Mouse (Mus musculus): ENCODE data around the gene Eif1ax. TPM values are rescaled to one million over a fixed set of nuclear protein-coding genes. Genes with fewer than 3 reads are reported as not detected.

Eif1ax gene
- 236 and 246 TPM in 2 replicates for total RNA-seq (2012; rRNA removed)
- 151 and 158 TPM in 2 replicates for total RNA-seq (2014; rRNA removed)
- polyA plus RNA-seq (2012; ENCODE audit: insufficient read length, low read depth): 133 and 140 TPM in 2 replicates

GRCm38 (mm10) chrX:159371831-159372752, at the start of gene Eif1ax:
Gene Eif1ax (plus strand): TSS chrX:159372178.
- H3K9me3 ChIP-seq (replicated peaks; ENCODE audit: low read length): no peaks in the 10 kb centered on the region
- no peaks in the 10 kb centered on the region for H3K27me3 ChIP-seq (replicated peaks)
- DNase-seq (ENCODE audit: extremely low read depth): peak; percentile 84
- TF ChIP-seq MAX (IDR thresholded peaks at IDR 0.05; ENCODE audit: low read length) (peak; percentile 12; the same call in 1 of the 2 replicates), NRF1 (IDR thresholded peaks at IDR 0.05; ENCODE audit: low read depth, low read length) (peak; percentile 58; the same call in 1 of the 2 replicates), CHD2 (IDR thresholded peaks at IDR 0.05; ENCODE audit: low read length) (no peak), POLR2A (IDR thresholded peaks at IDR 0.05; ENCODE audit: low read depth, low read length) (peak; percentile 78), HCFC1 (IDR thresholded peaks at IDR 0.05; ENCODE audit: low read depth, low read length) (peak; percentile 22), BHLHE40 (IDR thresholded peaks at IDR 0.05; ENCODE audit: low read depth, low read length) (peak; percentile 78), ELF1 (IDR thresholded peaks at IDR 0.05; ENCODE audit: low read depth, low read length) (peak; percentile 46; the same call in 1 of the 2 replicates), MEF2A (IDR thresholded peaks at IDR 0.05; ENCODE audit: borderline replicate concordance, low read depth, low read length) (no peak), MXI1 (IDR thresholded peaks at IDR 0.05; ENCODE audit: low read depth, low read length) (peak; percentile 49), SMC3 (IDR thresholded peaks at IDR 0.05; ENCODE audit: low read depth, low read length) (no peak), NELFE (IDR thresholded peaks at IDR 0.05; ENCODE audit: low read depth, low read length) (0 out of 2 replicates have a peak, but pooled peaks have one; percentile 39), MAZ (IDR thresholded peaks at IDR 0.05; ENCODE audit: low read depth, low read length) (peak; percentile 71; the same call in 1 of the 2 replicates)
- dilution Hi-C loops (cut with MboI; ENCODE audit: extremely low pct_ligation_motif_present, extremely low pct_unique_long_range_greater_than_20kb, low sequenced_read_pairs): no loop called here
- peaks cover 36% of the 10 kb centered on the region for H3K79me2 ChIP-seq (replicated peaks; ENCODE audit: control insufficient read depth, extremely low read depth, insufficient read depth, poor library complexity, severe bottlenecking)
- H3K4me3 ChIP-seq (replicated peaks in 1 of 3; ENCODE audit: low read depth in 2 of 3, low read length in 2 of 3, poor library complexity in 1 of 3): peak within 1 kb of the TSS; percentile 72 to 98 (median 76)
- H3K27ac ChIP-seq (ENCODE audit: insufficient read depth, low read depth): peak within 1 kb of the TSS; percentile 51; the same call in 1 of the 2 replicates
- in situ Hi-C loops (cut with MboI; ENCODE audit: low pct_ligation_motif_present, low pct_unique_long_range_greater_than_20kb, low sequenced_read_pairs): loop anchor here (5.0 kb wide), 1 partner anchor 35 kb away; no protein-coding TSS in a partner anchor
- peaks cover 0 to 20% of the 10 kb centered on the region in 2 experiments; a peak in 2 of 4 replicates for H3K4me1 ChIP-seq (ENCODE audit: control insufficient read depth in 1 of 2, insufficient read depth in 2 of 2)
- H3K4me2 ChIP-seq (ENCODE audit: insufficient read depth, low read depth, poor library complexity, severe bottlenecking): peak within 1 kb of the TSS; percentile 97
- H3K9ac ChIP-seq (ENCODE audit: insufficient read depth, low read depth): peak within 1 kb of the TSS; percentile 70
- peaks cover 3 to 16% of the 10 kb centered on the region in 2 experiments for H3K36me3 ChIP-seq (replicated peaks in 1 of 2; ENCODE audit: control insufficient read depth in 1 of 2, insufficient read depth in 1 of 2, low read length in 1 of 2)

GRCm38 (mm10) chrX:159364506-159364905, 7.5 kb upstream of the Eif1ax start:
- dilution Hi-C loops (cut with MboI; ENCODE audit: extremely low pct_ligation_motif_present, extremely low pct_unique_long_range_greater_than_20kb, low sequenced_read_pairs) (no loop called here), in situ Hi-C loops (cut with MboI; ENCODE audit: low pct_ligation_motif_present, low pct_unique_long_range_greater_than_20kb, low sequenced_read_pairs) (no loop called here)
- Histone ChIP-seq H3K36me3 (replicated peaks in 1 of 2; ENCODE audit: control insufficient read depth in 1 of 2, insufficient read depth in 1 of 2, low read length in 1 of 2) (peaks cover 6 to 18% of the 10 kb centered on the region in 2 experiments), H3K4me1 (ENCODE audit: control insufficient read depth in 1 of 2, insufficient read depth in 2 of 2) (no peaks in the 10 kb centered on the region), H3K27me3 (replicated peaks) (no peaks in the 10 kb centered on the region), H3K4me3 (replicated peaks in 1 of 3; ENCODE audit: low read depth in 2 of 3, low read length in 2 of 3, poor library complexity in 1 of 3) (no peak overlapping the region), H3K9ac (ENCODE audit: insufficient read depth, low read depth) (no peak overlapping the region), H3K79me2 (replicated peaks; ENCODE audit: control insufficient read depth, extremely low read depth, insufficient read depth, poor library complexity, severe bottlenecking) (no peaks in the 10 kb centered on the region), H3K9me3 (replicated peaks; ENCODE audit: low read length) (no peaks in the 10 kb centered on the region), H3K27ac (ENCODE audit: insufficient read depth, low read depth) (no peak overlapping the region), H3K4me2 (ENCODE audit: insufficient read depth, low read depth, poor library complexity, severe bottlenecking) (no peak overlapping the region)
- no peak for DNase-seq (ENCODE audit: extremely low read depth)
- no peak for TF ChIP-seq EP300 (IDR thresholded peaks at IDR 0.05; ENCODE audit: low read length)
- TF ChIP-seq NRF1 (IDR thresholded peaks at IDR 0.05; ENCODE audit: low read depth, low read length): no peak
- no peak for TF ChIP-seq USF2 (conservative IDR thresholded peaks at IDR 0.05; ENCODE audit: low read depth, low read length)
- TF ChIP-seq GABPA (IDR thresholded peaks at IDR 0.05; ENCODE audit: insufficient replicate concordance, low read depth, low read length): no peak
- no peak for TF ChIP-seq JUND (conservative IDR thresholded peaks at IDR 0.05; ENCODE audit: low read depth, low read length)
- no peak for TF ChIP-seq MEF2A (IDR thresholded peaks at IDR 0.05; ENCODE audit: borderline replicate concordance, low read depth, low read length)
- no peak for TF ChIP-seq ZC3H11A (IDR thresholded peaks at IDR 0.05; ENCODE audit: low read depth, low read length)
- no peak for TF ChIP-seq MAFK (IDR thresholded peaks at IDR 0.05; ENCODE audit: insufficient replicate concordance, low read length)
- TF ChIP-seq E2F4 (IDR thresholded peaks at IDR 0.05; ENCODE audit: insufficient replicate concordance, low read depth, low read length): no peak
- no peak for TF ChIP-seq ETS1 (conservative IDR thresholded peaks at IDR 0.05; ENCODE audit: low read depth, low read length)
- no peak for TF ChIP-seq SIN3A (IDR thresholded peaks at IDR 0.05; ENCODE audit: low read length)
- no peak for TF ChIP-seq TCF12 (IDR thresholded peaks at IDR 0.05; ENCODE audit: low read depth, low read length)
- no peak for TF ChIP-seq NELFE (IDR thresholded peaks at IDR 0.05; ENCODE audit: low read depth, low read length)
- TF ChIP-seq BHLHE40 (IDR thresholded peaks at IDR 0.05; ENCODE audit: low read depth, low read length): no peak
- no peak for TF ChIP-seq HCFC1 (IDR thresholded peaks at IDR 0.05; ENCODE audit: low read depth, low read length)
- TF ChIP-seq JUN (IDR thresholded peaks at IDR 0.05; ENCODE audit: insufficient read depth, low read depth, low read length): no peak
- TF ChIP-seq KAT2A (IDR thresholded peaks at IDR 0.05; ENCODE audit: insufficient replicate concordance, low read length): no peak
- no peak for TF ChIP-seq UBTF (IDR thresholded peaks at IDR 0.05; ENCODE audit: low read depth, low read length)
